In genomic region chr2:6098924-6099323, GRCm38 (mm10) we compare ENCODE assay signal across 9 mouse cellular contexts. TPM values are rescaled to one million over a fixed set of nuclear protein-coding genes. Genes with fewer than 3 reads are reported as not detected.
DNase-seq lines count a peak whose midpoint lies in the region; ATAC-seq and TF ChIP-seq lines count a peak whose summit lies in the region.
"Had no signal": no experiment of that assay in that cellular context is flagged by ENCODE, and none has a peak within 500 bp of the region (broad histone marks: within the 10 kb centered on the region; RNA-seq: fewer than 3 reads in every experiment).

No protein-coding gene starts in this region.

- no peak overlapping the region for H3K4me3 ChIP-seq in ES-Bruce4 (ENCODE audit: low read depth, low read length)
- H3K4me3 ChIP-seq in heart, embryonic 14.5 days (ENCODE audit: control insufficient read depth in 1 of 2, insufficient read depth in 1 of 2, low read depth in 1 of 2, low read length in 2 of 2) = no peak overlapping the region
- no peak overlapping the region for H3K4me3 ChIP-seq in lung, embryonic 14.5 days (ENCODE audit: low read depth, low read length)
- no peak overlapping the region for H3K4me3 ChIP-seq in forebrain, embryonic 11.5 days (ENCODE audit: low read depth, low read length)
- H3K4me3 ChIP-seq: embryonic facial prominence, embryonic 12.5 days; megakaryocyte, embryonic 14.5 days had no signal

- 0 out of 2 replicates have a peak overlapping the region, but pooled peaks have one; percentile 36 for H3K27ac ChIP-seq in ES-Bruce4 (ENCODE audit: insufficient read depth, low read length)
- H3K27ac ChIP-seq in heart, embryonic 14.5 days (replicated peaks in 1 of 2; ENCODE audit: control insufficient read depth in 1 of 2, insufficient read depth in 1 of 2, low read depth in 2 of 2, low read length in 2 of 2) = peak overlapping the region; percentile 96 to 97
- H3K27ac ChIP-seq in lung, embryonic 14.5 days (ENCODE audit: low read depth) = peak overlapping the region; percentile 70
- H3K27ac ChIP-seq in forebrain, embryonic 11.5 days (ENCODE audit: low read depth, low read length) = no peak overlapping the region
- H3K27ac ChIP-seq: embryonic facial prominence, embryonic 12.5 days had no signal

- peak; percentile 84 for ATAC-seq in heart, embryonic 14.5 days (ENCODE audit: insufficient number of reproducible peaks, insufficient read depth, low FRiP score, low read depth)
- peak; percentile 89 for ATAC-seq in lung, embryonic 14.5 days (ENCODE audit: insufficient read depth)
- ATAC-seq in forebrain, embryonic 11.5 days (replicated peaks; ENCODE audit: low FRiP score) = no peak
- ATAC-seq in erythroblast, adult 5-6 weeks (replicated peaks; ENCODE audit: low FRiP score, poor library complexity, severe bottlenecking) = no peak

- no peaks in the 10 kb centered on the region for H3K36me3 ChIP-seq in ES-Bruce4 (ENCODE audit: control insufficient read depth, insufficient read depth, low read length, poor library complexity, severe bottlenecking)
- H3K36me3 ChIP-seq in heart, embryonic 14.5 days (ENCODE audit: control insufficient read depth, insufficient read depth, low read length) = 0 out of 2 replicates have a peak, but pooled peaks cover 3% of the 10 kb centered on the region
- H3K36me3 ChIP-seq in lung, embryonic 14.5 days (ENCODE audit: insufficient read depth) = no peaks in the 10 kb centered on the region
- H3K36me3 ChIP-seq in forebrain, embryonic 11.5 days (ENCODE audit: control insufficient read depth, insufficient read depth, low read length) = no peaks in the 10 kb centered on the region
- H3K36me3 ChIP-seq: embryonic facial prominence, embryonic 12.5 days had no signal

- no peak for TF ChIP-seq CTCF in ES-Bruce4 (IDR thresholded peaks at IDR 0.05; ENCODE audit: low read depth, low read length)
- TF ChIP-seq CTCF in lung, embryonic 14.5 days (IDR thresholded peaks at IDR 0.05; ENCODE audit: low read depth) = no peak

- H3K27me3 ChIP-seq in ES-Bruce4 (ENCODE audit: control insufficient read depth, insufficient read depth, low read length, poor library complexity, severe bottlenecking) = no peaks in the 10 kb centered on the region
- H3K27me3 ChIP-seq in heart, embryonic 14.5 days (ENCODE audit: control insufficient read depth, insufficient read depth, low read length) = no peaks in the 10 kb centered on the region
- H3K27me3 ChIP-seq in lung, embryonic 14.5 days (ENCODE audit: insufficient read depth, low read length) = peaks cover 14% of the 10 kb centered on the region; the same call in 1 of the 2 replicates
- H3K27me3 ChIP-seq in forebrain, embryonic 11.5 days (ENCODE audit: control insufficient read depth, insufficient read depth, low read length) = peaks cover 11% of the 10 kb centered on the region

- TF ChIP-seq POLR2A in ES-Bruce4 (IDR thresholded peaks at IDR 0.05; ENCODE audit: insufficient read depth, low read length) = no peak

- 8% methylated on average over 6 of the region's 6 CpGs for whole genome bisulfite sequencing in heart, embryonic 14.5 days
- WGBS in lung, embryonic 14.5 days = 7% methylated on average over 6 of the region's 6 CpGs
- 31% methylated on average over 6 of the region's 6 CpGs for WGBS in forebrain, embryonic 11.5 days

- no peak overlapping the region for H3K9ac ChIP-seq in ES-Bruce4 (ENCODE audit: low read depth, poor library complexity, severe bottlenecking)
- peak overlapping the region; percentile 61 for H3K9ac ChIP-seq in heart, embryonic 14.5 days (ENCODE audit: low read length)
- H3K9ac ChIP-seq in lung, embryonic 14.5 days = no peak overlapping the region
- no peak overlapping the region for H3K9ac ChIP-seq in forebrain, embryonic 11.5 days (ENCODE audit: low read length)
- H3K9ac ChIP-seq: embryonic facial prominence, embryonic 12.5 days had no signal

- DNase-seq in adipocyte (ENCODE audit: low spot score) = peak; percentile 54
- DNase-seq in lung, embryonic 14.5 days = peak; percentile 91
- no peak for DNase-seq in forebrain, embryonic 11.5 days (ENCODE audit: low spot score)
- DNase-seq in right cerebral cortex, adult 18-20 months = no peak

- peak overlapping the region; percentile 40 for H3K4me2 ChIP-seq in heart, embryonic 14.5 days (ENCODE audit: low read length)
- peak overlapping the region; percentile 10; the same call in 1 of the 2 replicates for H3K4me2 ChIP-seq in lung, embryonic 14.5 days
- H3K4me2 ChIP-seq in forebrain, embryonic 11.5 days (ENCODE audit: low read depth, low read length, severe bottlenecking) = no peak overlapping the region
- H3K4me2 ChIP-seq: embryonic facial prominence, embryonic 12.5 days had no signal

- H3K9me3 ChIP-seq in ES-Bruce4 (replicated peaks; ENCODE audit: control insufficient read depth, insufficient read depth, low read length, poor library complexity, severe bottlenecking) = no peaks in the 10 kb centered on the region
- H3K9me3 ChIP-seq in heart, embryonic 14.5 days (ENCODE audit: control insufficient read depth, low read length) = no peaks in the 10 kb centered on the region
- H3K9me3 ChIP-seq in lung, embryonic 14.5 days (ENCODE audit: low read depth, low read length) = no peaks in the 10 kb centered on the region
- H3K9me3 ChIP-seq in forebrain, embryonic 11.5 days (ENCODE audit: control insufficient read depth, low read length) = no peaks in the 10 kb centered on the region
- H3K9me3 ChIP-seq: embryonic facial prominence, embryonic 12.5 days; megakaryocyte, embryonic 14.5 days had no signal

- TF ChIP-seq EP300 in ES-Bruce4 (IDR thresholded peaks at IDR 0.05; ENCODE audit: insufficient read depth, low read depth, low read length) = peak; percentile 81; the same call in 1 of the 2 replicates

- peaks cover 9% of the 10 kb centered on the region for H3K4me1 ChIP-seq in ES-Bruce4 (ENCODE audit: control insufficient read depth, insufficient read depth, low read length)
- H3K4me1 ChIP-seq in heart, embryonic 14.5 days (ENCODE audit: control insufficient read depth in 2 of 2, insufficient read depth in 2 of 2, low read length in 2 of 2) = peaks cover 18 to 36% of the 10 kb centered on the region in 2 experiments
- peaks cover 16% of the 10 kb centered on the region; the same call in 1 of the 2 replicates for H3K4me1 ChIP-seq in lung, embryonic 14.5 days (ENCODE audit: insufficient read depth)
- H3K4me1 ChIP-seq in forebrain, embryonic 11.5 days (replicated peaks; ENCODE audit: control insufficient read depth, insufficient read depth, low read length) = peaks cover 2% of the 10 kb centered on the region; the same call in 1 of the 2 replicates

RNA-seq across cellular contexts. Expression of gene Proser2, which starts 31.1 kb away (rescaled TPM):
- polyA plus RNA-seq in ES-Bruce4 (2011; ENCODE audit: insufficient read depth, insufficient read length, low read depth, missing spikeins) = 5.2 and 5.9 TPM in 2 replicates
- polyA plus RNA-seq in heart, embryonic 14.5 days (2014; fragmentation: Nextera tagmentation; extraction: Ambion mirVana) = 11.3 and 14.8 TPM in 2 replicates
- polyA plus RNA-seq in lung, embryonic 14.5 days (2014; fragmentation: Nextera tagmentation; extraction: Ambion mirVana) = 4.9 and 5.9 TPM in 2 replicates
- polyA plus RNA-seq in forebrain, embryonic 11.5 days (2014; fragmentation: Nextera tagmentation; extraction: Ambion mirVana) = 2.8 and 3.8 TPM in 2 replicates
- total RNA-seq in erythroblast, adult 5-6 weeks (2015; ENCODE audit: low replicate concordance) = not detected in 2 replicates
- 0.28 TPM in 1 of 2 replicates, not detected in the other for total RNA-seq in erythroblast, adult 5-6 weeks (2017; ENCODE audit: low replicate concordance)

Comparison
In these comparisons a context has a peak if more than half of its experiments do, and no peak if none do; other contexts are left out.
1. DNase-seq: peak in adipocyte (single experiment) and lung, embryonic 14.5 days (single experiment); none in forebrain, embryonic 11.5 days (single experiment) and right cerebral cortex, adult 18-20 months (single experiment).
2. ATAC-seq: peak in heart, embryonic 14.5 days (single experiment) and lung, embryonic 14.5 days (single experiment); none in forebrain, embryonic 11.5 days (single experiment) and erythroblast, adult 5-6 weeks (single experiment).